Mouse (Mus musculus) large intestine, adult 2 months (tissue): ENCODE data around the gene Tspan9. TPM values are rescaled to one million over a fixed set of nuclear protein-coding genes. Genes with fewer than 3 reads are reported as not detected.

Experiments
- DNase-seq: peaks from one replicate; pipeline ENCODE4 v3.0.0-alpha.2; 2012; ENCODE audit warnings: low read depth, low spot score
- WGBS: fragments of 180-500 bp; shearing (Covaris S2); methylation state at CpG from one replicate; pipeline ENCODE4 v1.1.7; 2018; 5-methylcytosine and 5-hydroxymethylcytosine counted together
- polyA plus RNA-seq: library from polyadenylated mRNA; depleted of rRNA; stranded (reverse); fragments of >200 nt; gene quantifications from 2 replicates; pipeline ENCODE4 v1.2.3, GENCODE M21; 2012

The Tspan9 gene
- polyA plus RNA-seq, 1 experiment = 34.7 TPM

DNA sequence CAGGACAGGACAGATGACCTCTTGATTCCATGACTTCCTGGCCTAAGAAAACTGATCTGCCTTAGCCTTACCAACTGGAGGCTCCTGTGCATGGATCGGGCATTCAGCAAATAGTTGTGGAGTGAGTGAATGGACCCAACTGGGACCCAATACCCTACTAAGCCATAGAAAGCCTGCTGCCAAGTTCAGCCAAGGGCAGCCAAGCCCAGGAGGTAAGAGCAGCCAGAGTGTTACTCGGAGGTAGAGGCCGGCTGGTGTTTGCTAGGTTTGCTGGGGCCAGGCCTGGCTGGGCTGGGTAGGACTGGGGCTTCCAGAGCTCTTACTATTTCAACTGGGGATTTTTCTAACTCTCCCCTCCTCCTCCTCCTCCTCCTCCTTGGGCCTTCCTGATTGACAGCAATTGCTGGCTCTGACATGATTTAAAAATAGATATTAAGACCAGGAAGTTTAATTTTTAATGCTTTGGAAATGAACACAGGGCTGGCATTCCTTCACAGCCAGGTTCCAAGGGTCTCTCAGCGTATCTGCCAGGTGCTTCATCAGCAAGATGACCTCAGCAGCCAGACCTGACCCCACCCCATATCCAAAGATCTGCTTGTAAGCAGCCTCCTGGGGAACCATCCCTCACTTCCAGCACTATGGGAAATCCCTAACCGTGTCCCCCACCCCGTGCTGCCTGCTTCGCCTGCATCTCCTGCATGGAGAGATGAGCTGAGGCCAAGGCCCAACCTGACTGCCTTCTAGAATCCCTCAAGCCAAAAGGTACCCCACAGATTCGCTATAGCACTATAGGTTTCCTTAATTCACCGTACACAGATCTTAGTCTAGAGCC is 113.7 kb downstream of the Tspan9 start:
- WGBS = 84% methylated on average over 9 of the region's 9 CpGs
- no peak for DNase-seq

DNA sequence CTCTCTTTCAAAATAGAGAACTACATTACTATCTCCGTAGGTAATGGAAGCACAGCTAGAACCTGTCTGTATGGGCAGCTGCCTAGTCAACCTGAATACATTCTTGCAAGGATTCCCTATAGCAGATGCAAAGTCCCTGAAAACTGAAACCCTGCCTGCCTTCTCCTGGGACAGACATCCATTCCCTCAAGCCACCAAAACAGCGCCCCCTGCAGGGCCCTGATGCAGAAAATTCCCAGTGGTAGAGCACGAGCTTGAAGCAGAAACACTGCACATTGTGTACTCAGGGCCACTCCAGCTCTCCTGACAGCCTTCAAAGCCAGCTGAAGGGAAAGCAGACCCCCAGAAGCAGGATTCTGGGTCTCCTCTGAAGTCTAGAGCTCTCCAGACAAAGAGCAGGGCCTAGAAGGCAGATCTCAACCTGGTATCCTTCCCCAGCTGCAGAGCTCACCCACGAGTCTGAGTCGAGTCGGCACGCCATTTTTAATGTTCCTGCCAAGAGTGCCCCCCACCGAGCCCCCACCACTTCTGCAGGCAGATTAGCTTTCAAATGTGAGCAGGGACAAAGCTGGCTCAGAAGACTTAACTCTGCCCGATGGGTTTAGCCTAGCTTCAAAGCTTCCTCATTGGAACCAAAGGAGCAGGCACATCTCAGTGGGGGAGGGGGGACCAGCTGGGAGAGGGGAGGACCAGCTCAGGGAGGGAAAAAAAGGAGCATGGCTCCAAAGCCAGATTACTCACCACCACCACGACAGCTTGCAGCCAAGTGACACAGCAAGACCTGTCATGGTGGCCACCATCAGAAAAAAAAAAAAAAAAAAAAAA is 115.1 kb downstream of the Tspan9 start:
- DNase-seq = no peak
- WGBS = 60% methylated on average over 10 of the region's 10 CpGs

DNA sequence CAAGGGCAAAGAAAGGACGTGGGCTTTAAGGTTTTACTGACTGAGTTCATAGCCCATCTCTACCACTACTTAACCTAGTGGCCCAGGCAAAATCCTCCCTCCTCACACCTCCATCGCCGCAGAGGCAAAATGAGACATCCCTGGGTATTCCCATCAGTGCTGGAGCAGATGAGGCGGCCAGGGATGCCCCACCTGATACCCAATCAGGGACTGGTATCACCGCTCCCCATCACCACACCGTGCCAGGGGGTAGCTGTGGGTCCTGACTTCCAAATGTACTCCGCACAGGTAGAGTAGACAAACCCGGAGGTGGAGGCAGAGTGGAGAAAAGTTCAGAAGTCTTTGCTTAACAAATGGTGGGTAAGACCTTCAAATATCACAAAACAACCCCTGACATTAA is 117.4 kb downstream of the Tspan9 start:
- 91% methylated on average over 8 of the region's 8 CpGs for whole genome bisulfite sequencing
- no peak for DNase-seq

DNA sequence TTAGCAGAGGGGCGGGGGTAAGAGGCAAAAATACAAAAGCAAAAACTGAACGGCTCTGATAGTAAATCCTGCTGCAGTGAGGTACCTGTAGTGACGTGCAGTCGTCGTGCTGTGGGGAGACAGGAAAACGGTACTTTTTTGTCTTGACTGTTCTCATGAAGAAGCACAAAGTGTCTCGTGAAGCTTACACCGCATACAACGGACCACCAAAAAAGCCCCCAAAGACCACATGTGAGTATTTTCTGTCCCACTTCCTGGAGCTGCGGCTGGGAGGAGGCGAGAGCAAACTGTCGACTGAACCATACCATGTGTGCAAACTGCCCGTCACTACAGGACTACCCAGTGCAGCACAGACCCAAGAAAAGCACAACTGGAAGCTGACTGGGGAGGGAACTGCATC is 117.8 kb downstream of the Tspan9 start:
- no peak for DNase-seq
- 80% methylated on average over 13 of the region's 13 CpGs for WGBS

DNA sequence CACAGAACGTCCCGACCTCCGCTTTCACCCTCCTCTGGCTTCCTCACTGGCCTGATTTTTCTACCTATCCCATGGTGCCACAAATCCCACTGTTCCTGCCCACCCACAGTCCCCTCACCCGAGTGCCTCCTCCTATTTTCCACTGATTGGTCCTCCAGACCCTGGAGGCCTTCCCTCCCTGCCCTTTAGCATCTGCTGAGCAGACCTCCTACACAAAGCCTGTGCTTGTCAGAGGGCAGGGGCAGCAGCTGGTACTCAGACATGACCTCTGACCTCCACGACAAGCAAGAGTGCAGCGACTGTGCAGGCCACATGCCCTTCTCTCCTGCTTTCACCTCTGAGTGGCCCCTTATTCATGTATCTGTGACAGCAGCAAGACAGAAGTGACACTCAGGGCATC is 121.2 kb downstream of the Tspan9 start:
- DNase-seq = no peak
- 60% methylated on average over 6 of the region's 6 CpGs for WGBS

DNA sequence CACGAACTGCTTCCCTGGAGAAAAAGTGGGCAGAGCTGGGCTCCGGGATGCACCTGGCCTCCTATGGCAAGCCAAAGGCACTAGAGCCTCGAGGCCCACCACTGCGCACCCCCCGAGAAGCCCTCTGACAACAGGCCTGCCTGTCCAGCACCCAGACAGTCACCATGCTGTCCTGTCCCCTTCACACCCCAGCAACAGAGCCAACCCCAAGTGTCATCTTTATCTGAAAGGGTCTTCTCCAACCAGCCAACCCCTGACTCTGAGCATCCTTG is 121.5 kb downstream of the Tspan9 start:
- DNase-seq = no peak
- WGBS = 66% methylated on average over 5 of the region's 5 CpGs

DNA sequence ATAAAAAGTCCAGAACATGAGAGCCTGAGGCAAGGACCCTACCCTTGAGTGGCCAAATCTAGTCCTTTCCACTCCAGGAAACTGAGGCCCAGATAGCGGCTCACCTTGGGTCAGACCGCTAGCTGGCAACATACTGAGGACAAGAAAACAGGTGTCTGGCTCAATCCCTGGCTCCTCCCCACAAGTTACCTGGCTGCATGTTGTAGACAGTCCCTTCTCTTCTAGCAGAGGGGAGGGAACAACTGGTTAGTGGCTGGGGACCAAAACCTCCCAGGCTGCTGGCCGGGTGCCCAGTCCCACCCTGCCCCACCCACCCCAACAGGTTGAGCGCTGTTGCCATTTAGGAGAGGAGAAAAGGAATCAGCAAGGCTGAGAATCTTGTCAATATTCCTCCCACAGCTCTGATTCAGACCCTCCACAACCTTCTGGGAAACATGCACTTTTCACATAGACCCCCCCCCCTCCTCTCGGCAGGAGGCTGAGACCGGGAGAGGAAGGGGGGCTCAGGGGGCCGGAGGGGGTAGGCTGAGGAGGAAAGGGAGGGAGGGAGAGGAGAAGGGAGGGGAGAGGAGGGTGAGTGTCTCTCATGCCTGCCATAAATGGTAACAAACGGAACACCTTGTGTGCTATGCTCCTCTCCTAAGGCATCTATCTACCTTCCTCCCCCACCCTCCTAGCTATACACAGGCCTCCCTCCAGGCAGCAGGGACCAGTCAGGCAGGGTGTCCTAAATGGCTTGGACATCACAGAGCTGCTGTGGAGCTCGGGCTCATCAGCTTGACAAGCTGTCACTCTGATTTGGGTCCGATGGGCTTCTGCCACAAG is 122.1 kb downstream of the Tspan9 start:
- DNase-seq = no peak
- 22% methylated on average over 9 of the region's 10 CpGs for WGBS

DNA sequence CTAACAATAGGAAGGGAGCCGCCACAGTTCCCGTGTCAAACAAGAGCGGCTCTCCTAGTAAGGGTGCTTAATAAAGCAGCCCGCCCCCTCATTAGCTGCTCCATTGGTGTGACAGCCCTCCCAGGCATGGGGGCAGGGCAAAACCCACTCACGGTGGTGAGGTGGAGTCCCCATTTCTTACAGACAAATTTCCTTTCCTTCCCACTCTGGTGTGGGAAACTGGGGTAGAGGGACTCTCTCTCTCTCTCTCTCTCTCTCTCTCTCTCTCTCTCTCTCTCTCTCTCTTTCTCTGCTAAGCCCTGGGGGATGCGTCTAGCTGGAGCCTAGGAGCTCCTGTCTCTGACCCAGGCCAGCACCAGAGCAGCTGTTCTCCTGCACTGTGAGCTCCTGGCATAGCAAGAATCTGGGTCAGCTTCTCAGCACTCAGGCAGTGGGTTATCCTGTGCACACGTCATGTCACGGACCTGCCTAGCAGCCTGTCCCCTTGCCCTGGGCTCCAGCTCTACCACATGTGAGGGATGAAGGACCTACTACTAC is 122.8 kb downstream of the Tspan9 start:
- DNase-seq = no peak
- WGBS = 70% methylated on average over 8 of the region's 8 CpGs

DNA sequence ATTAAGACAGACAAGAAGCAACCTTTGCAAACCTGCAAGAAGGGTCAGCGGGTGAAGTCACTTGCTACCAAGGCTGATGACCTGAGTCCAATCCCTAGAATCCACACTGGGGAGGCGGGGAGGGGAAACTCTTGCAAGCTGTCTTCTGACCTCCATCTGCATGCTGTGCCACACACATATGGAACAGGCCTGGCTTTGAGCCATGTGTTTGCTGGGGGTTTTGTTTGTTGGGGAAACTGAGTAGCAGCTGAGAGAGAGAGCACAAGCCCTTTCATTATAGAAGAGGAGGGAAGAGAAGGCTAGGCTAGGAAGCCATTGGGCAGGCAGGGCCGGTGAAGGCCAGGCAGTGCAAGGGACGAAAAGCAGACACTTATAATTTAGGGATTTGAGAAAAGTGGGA is 123.3 kb downstream of the Tspan9 start:
- no peak for DNase-seq
- 89% methylated on average over 4 of the region's 4 CpGs for WGBS

DNA sequence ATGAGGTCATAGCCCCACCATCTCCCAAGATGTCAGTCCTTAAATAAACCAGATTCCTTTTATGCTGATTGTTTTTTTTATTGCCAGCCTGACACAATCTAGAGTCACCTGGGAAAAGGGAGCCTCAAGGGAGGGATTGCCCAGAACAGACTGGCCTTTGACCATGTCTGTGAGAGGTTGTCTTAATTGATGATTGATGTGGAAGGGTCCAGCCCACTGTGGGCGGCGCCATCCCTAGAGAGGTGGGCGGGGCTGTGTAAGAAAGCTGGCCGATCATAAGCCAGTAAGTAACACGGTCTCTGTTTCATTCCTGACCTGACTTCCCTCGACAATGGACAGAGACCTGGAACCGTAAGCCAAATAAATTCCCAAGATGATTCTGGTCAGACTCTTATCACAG is 124.3 kb downstream of the Tspan9 start:
- DNase-seq = no peak
- WGBS = 76% methylated on average over 7 of the region's 7 CpGs

DNA sequence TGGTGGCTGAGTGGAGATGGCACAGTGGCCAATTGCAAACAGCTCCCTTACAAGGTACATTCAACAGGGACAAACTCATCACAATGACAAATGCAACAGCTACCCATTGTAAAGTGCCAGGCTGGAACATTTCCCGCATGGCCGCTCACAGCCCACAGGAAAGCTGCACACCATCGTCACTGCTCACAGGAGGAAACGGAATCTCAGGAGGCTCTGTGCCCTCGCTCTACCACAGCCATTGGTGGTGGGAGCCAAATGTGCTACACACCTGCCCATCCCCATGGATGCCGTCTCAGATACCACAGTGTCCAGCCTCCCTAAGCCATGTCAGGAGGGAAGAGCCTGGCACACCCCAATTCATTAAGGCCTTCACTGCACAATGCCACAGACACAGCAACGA is 128.1 kb downstream of the Tspan9 start:
- 85% methylated on average over 7 of the region's 7 CpGs for WGBS
- DNase-seq = no peak

DNA sequence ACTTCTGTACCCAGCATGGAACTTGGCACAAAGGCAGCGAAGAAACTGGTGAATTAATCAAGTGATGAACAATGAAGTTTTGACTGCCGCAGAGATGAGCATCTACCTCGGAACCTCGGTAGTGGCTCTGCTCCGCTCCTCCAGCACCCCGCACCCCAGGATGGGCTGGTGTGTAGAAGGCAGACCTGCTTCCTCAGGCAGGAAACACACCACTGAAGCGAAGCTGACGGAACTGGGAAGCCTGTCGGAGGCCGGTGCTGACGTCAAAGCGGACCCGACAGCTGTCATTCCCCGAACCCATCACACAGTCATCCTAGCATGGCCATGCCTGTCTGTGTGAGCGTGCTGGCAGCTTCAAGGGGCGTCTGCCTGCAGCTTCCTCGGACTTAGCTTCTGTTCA is 131.6 kb downstream of the Tspan9 start:
- 82% methylated on average over 17 of the region's 17 CpGs for WGBS
- DNase-seq = no peak

DNA sequence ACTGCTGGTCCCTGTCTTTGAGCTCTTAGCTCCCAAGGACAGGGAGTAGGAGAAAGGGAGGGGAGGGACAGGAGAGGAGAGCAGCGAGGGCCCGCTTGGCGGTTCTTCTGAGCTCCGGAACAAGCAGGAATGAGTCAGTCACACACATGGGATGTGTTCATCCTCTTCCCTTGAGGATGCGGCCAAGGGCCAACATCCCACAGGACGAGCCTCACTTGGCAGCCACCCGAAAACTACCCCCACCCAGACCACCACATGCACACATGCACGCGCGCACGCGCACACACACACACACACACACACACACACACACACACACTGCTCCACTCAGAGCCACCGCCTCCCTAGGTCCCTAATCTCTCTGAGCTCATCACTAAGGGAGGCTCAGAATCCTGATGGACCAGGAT is 132.3 kb downstream of the Tspan9 start:
- DNase-seq = no peak
- WGBS = 66% methylated on average over 13 of the region's 13 CpGs

DNA sequence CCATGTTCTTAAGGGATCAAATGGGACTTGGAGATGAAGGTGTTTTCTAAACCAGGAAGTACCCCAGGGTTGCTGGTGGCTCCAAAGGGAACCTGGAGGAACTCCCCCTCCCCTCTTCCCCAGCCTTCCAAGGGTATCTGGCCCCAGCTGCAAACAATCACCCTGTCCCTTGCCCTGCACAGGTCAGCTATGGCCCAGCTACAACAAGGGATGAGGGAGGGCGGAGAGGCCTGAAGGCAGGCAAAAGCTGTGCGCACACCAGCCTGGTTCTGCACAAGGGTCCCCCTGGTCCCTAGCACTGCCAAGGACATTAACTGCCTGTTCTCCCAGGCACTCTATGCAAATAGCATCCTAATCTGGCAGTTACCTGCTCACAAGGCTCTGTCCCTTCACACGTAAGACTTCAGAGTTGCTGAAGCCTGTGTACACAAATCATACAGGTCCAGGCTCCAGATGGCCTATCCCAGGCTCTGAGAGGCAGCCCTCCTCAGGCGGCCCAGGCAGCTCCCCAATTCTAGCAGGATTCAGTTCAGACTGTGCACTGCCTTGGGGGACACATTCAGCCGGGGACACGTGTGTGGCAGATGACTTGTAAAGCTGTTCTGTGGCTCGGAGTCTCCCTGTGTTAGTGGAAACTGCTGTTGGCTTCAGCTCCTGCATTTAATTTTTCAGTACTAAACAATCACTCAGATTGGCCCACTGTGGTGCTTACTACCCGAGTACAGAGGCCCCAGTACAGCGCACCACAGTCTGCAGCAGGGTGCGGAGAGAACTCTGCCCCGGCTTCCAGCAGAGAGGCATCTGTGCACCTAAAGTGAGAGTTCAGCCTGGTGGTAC is 133.0 kb downstream of the Tspan9 start:
- WGBS = 61% methylated on average over 11 of the region's 11 CpGs

DNA sequence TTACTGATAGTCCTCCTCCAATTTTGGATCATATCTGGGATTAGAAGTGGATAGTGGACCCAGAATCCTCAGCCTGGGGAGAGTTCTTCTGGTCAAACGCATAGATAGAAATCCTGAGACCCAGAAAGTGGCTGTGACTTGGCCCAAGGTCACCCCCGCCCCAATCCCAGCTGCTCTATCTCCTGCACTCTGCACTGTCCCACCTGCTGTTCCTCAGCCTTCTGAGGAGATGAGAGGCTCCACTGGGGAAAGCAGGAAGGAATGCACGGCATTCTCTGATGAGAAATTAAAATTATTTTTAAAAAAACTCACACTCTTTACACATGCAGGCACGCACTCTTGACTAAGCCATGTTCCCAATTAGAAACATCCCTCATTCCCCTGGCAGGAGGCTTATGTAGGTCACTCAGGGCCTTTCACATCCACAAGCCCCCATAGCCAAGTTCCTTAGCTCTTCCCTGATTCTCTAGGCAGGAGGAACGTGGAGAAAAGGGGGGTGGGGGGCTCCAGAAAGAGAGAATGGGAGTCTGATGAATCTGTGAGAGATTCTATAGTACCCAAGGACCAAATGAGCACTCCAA is 135.3 kb downstream of the Tspan9 start:
- WGBS = 58% methylated on average over 5 of the region's 5 CpGs
- no peak for DNase-seq

More for the DNA sequence above, 133.0 kb downstream of the Tspan9 start:
- DNase-seq = no peak

DNA sequence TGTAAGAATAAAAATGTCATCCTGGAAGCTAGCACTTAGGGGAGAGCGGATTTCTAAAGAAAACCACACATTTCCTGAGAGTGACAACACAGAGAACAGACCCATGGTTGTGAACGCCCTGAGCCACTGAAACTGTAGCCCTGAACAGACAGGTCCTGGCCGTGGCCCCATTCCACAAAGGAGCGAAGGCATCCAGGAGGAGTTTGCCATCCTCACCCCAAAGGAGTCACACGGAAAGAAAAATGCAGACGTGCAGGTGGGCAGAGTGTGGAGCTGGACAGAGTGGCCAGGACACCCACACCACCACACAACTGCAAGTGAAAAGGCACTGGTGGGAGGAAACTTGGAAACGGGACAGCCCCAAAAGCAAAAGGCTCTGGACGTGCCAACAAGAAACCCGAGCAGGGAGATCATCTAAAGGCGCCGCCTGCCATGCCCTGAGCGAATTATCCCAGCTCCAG is 136.1 kb downstream of the Tspan9 start:
- WGBS = 66% methylated on average over 12 of the region's 12 CpGs
- no peak for DNase-seq

DNA sequence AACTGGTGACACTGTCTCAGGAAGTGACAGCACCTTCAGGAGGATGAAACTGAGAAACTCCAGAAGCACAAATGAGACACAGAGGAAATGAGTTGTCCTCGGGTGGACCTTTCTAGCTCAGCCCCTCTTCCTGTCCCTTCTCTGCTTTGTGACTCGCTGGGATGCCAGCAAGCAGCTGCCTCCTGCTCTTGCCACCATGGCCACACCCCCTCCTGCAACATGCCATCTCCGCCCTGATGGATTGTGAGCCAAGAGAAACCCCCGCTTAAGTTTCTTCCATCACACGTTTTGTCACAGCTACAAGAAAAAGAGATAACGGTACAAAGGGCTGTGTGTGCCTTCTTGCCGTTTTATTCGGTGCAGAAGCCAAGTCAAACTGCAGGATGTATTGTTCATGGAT is 137.2 kb downstream of the Tspan9 start:
- WGBS = 52% methylated on average over 8 of the region's 8 CpGs
- no peak for DNase-seq

DNA sequence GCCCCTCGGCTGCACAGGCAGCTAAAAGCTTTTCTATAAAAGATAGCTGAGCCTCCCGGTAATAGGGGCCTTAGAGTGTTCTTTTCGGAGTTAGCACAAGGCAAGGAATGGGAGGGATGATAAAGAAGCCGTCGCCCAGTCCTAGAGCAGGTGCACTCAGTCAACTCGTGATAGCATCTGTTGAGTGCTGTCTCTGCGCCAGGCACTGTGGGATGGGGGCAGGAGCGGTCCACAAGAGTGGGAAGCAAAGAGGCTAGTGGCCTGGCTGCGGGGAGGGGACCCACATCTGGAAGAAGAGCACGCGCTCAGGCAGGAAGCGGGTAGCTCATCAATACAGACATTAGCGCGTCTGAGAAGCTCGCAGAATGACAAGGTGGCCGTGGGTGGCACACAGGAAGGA is 138.8 kb downstream of the Tspan9 start:
- 73% methylated on average over 16 of the region's 16 CpGs for WGBS
- no peak for DNase-seq

DNA sequence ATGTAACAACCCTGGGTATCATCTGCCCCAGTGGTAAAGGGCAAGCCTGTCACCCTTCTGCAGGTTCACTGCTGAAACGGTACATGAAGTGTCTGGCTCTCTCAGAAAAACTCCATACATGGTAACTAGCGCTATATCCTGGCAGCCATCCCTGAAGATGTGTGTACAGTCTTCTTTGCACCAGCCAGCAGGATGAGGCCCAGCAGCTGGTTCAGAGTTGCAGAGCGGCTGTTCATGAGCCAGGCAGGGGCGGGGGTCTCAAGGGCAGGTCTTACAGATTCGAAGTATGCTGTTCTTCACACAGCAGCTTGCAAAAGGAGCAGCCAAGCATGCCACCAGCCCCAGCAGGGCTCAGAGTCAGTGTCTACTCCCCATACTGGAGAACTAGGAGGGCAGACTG is 139.9 kb downstream of the Tspan9 start:
- WGBS = 59% methylated on average over 5 of the region's 5 CpGs
- DNase-seq = no peak
